Mouse (Mus musculus): ENCODE results near the gene Fam8a1. TPM values are rescaled to one million over a fixed set of nuclear protein-coding genes. Genes with fewer than 3 reads are reported as not detected.

Fam8a1 gene
- polyA plus RNA-seq, 1 experiment from 2014 or later = 7.9 TPM

DNA sequence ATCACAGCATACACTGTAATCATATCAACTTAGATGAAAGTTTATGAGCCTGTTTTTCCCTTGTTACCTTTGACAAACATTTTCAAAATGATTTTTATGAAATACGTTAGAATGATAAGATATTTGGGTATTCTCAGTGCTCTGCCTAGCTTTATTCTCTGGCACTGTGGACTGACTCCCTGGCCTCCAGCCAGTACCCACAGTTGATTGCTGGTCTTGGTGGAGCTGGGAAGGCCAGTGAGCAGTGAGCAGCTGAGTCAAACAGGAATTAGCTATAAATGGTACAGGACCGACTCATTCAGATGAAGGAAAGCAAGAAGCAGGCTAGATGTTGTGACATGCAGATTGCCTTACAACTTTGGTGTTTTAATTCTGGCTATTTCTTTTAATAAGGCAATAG lies 5.3 kb downstream of the Fam8a1 start:
- Histone ChIP-seq H3K4me2 (no peak overlapping the region), H3K9ac (no peak overlapping the region), H3K9me3 (ENCODE audit: low read depth, low read length) (no peaks in the 10 kb centered on the region), H3K4me3 (ENCODE audit: low read depth, low read length) (no peak overlapping the region), H3K27ac (ENCODE audit: low read depth) (no peak overlapping the region), H3K27me3 (ENCODE audit: insufficient read depth, low read length) (no peaks in the 10 kb centered on the region), H3K36me3 (ENCODE audit: insufficient read depth) (peaks cover 52% of the 10 kb centered on the region), H3K4me1 (ENCODE audit: insufficient read depth) (0 out of 2 replicates have a peak, but pooled peaks cover 3% of the 10 kb centered on the region)
- 85% methylated on average over 2 of the region's 2 CpGs for WGBS
- DNase-seq = no peak
- no peak for TF ChIP-seq CTCF (IDR thresholded peaks at IDR 0.05; ENCODE audit: low read depth)
- no peak for ATAC-seq (ENCODE audit: insufficient read depth)

DNA sequence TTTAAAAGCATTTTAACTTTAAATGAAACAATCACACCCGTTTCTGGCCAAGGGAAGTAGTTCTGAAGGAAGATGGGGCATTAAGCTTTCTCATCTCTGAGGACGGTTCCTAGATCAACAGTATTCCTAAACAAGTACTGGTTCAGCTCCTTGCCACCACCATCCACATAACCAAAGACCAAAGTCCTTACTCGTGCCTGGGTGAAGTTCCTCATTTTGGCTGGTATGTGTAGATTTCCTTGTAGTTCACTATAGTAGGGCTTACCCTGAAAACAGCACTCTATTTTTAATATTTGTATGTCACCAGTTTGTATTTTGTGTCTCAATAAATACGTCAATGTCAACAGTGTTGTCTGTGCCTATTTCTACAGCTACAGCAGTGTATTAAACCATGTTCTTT lies 8.4 kb downstream of the Fam8a1 start:
- Histone ChIP-seq H3K9me3 (ENCODE audit: low read depth, low read length) (no peaks in the 10 kb centered on the region), H3K9ac (no peak overlapping the region), H3K27me3 (ENCODE audit: insufficient read depth, low read length) (no peaks in the 10 kb centered on the region), H3K4me1 (ENCODE audit: insufficient read depth) (no peaks in the 10 kb centered on the region), H3K4me3 (ENCODE audit: low read depth, low read length) (no peak overlapping the region), H3K36me3 (ENCODE audit: insufficient read depth) (peaks cover 69% of the 10 kb centered on the region), H3K27ac (ENCODE audit: low read depth) (no peak overlapping the region), H3K4me2 (no peak overlapping the region)
- TF ChIP-seq CTCF (IDR thresholded peaks at IDR 0.05; ENCODE audit: low read depth) = no peak
- WGBS = 82% methylated on average over 4 of the region's 4 CpGs
- no peak for ATAC-seq (ENCODE audit: insufficient read depth)
- no peak for DNase-seq

DNA sequence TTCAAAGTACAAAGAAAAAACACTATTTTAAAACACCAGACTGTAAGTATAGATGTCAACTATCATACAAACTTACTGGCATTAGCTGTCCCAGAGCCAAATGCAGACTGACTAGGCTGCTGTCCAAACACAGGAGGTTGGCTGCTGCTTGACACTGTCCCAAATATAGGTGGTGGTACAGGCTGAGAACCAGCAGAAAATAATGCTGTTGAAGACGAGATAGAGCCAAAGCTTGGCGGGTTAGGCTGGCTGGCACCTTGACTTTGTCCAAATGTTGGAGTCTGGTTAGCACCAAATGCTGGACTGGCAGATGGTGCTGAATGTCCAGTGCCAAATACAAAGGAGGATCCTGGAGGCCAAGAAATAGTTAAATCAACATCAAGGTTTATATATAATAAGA lies 13.6 kb downstream of the Fam8a1 start:
- ATAC-seq (ENCODE audit: insufficient read depth) = no peak
- H3K36me3 ChIP-seq (ENCODE audit: insufficient read depth) = peaks cover 78% of the 10 kb centered on the region
- WGBS = 80% methylated on average over 2 of the region's 2 CpGs

DNA sequence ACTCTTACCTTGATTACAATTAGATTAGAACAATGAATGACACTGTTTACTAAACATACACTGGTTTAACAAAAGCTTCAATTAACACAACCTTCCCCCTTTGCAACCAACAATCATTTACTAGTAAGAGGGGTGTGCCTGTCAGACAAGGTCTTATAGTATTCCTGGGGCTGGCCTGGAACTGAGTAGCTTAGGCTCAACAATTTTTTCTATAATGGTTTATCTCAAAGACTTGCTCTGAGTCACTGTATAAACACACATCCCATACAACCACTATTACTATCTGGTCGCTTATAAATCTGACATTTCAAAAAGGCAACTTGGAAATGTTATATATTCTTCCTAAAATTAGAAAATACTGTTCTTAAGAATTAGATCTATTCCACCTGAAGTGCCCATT lies 14.0 kb downstream of the Fam8a1 start:
- H3K27ac ChIP-seq (ENCODE audit: low read depth) = no peak overlapping the region
- H3K9me3 ChIP-seq (ENCODE audit: low read depth, low read length) = no peaks in the 10 kb centered on the region
- H3K36me3 ChIP-seq (ENCODE audit: insufficient read depth) = peaks cover 80% of the 10 kb centered on the region
- no peak overlapping the region for H3K9ac ChIP-seq
- no peak for TF ChIP-seq CTCF (IDR thresholded peaks at IDR 0.05; ENCODE audit: low read depth)
- no peak overlapping the region for H3K4me2 ChIP-seq
- no peak overlapping the region for H3K4me3 ChIP-seq (ENCODE audit: low read depth, low read length)
- WGBS = 77% methylated on average over 1 of the region's 1 CpGs
- H3K4me1 ChIP-seq (ENCODE audit: insufficient read depth) = no peaks in the 10 kb centered on the region
- H3K27me3 ChIP-seq (ENCODE audit: insufficient read depth, low read length) = no peaks in the 10 kb centered on the region
- ATAC-seq (ENCODE audit: insufficient read depth) (no peak), DNase-seq (no peak)

More for the DNA sequence above, 13.6 kb downstream of the Fam8a1 start:
- Histone ChIP-seq H3K9me3 (ENCODE audit: low read depth, low read length) (no peaks in the 10 kb centered on the region), H3K27me3 (ENCODE audit: insufficient read depth, low read length) (no peaks in the 10 kb centered on the region), H3K4me2 (no peak overlapping the region), H3K4me1 (ENCODE audit: insufficient read depth) (no peaks in the 10 kb centered on the region), H3K9ac (no peak overlapping the region), H3K4me3 (ENCODE audit: low read depth, low read length) (no peak overlapping the region), H3K27ac (ENCODE audit: low read depth) (no peak overlapping the region)
- TF ChIP-seq CTCF (IDR thresholded peaks at IDR 0.05; ENCODE audit: low read depth) = no peak
- DNase-seq = no peak

DNA sequence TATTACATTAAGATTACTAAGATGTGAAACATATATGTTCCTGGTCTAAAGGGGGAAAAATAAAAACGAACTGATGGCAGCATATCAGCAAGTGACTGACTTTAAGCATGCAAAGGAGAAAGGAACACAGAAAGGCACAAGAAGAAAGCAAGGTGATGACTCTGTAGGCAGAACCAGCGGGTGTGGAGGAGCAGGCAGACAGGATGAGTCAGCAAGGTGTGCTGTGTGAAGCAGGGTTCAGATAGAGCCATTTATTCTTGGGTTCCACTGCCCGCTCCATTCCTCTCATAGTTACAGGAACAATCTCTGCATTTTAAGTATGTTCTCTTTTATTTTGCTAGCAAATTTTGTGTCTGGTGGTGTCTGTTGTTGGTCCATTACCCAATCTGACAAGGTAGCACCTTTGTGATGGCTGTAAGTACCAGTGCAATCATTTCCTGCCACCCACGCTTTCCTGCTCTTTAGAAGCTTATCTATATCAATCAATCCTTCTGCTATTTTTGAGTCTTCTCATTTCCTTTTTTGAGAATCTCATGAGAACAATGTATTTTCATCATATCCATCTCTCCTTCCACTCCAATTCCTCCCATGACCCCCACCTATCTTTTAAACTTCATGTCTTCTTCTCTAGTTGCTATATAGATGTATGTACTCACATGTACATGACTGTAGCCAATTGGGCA lies 21.4 kb downstream of the Fam8a1 start:
- ATAC-seq (ENCODE audit: insufficient read depth) (no peak), DNase-seq (no peak)
- no peaks in the 10 kb centered on the region for H3K4me1 ChIP-seq (ENCODE audit: insufficient read depth)
- 83% methylated on average over 4 of the region's 4 CpGs for WGBS
- H3K9me3 ChIP-seq (ENCODE audit: low read depth, low read length) = no peaks in the 10 kb centered on the region
- H3K36me3 ChIP-seq (ENCODE audit: insufficient read depth) = peaks cover 78% of the 10 kb centered on the region
- no peak overlapping the region for H3K9ac ChIP-seq
- H3K4me2 ChIP-seq = no peak overlapping the region
- no peak overlapping the region for H3K4me3 ChIP-seq (ENCODE audit: low read depth, low read length)
- no peaks in the 10 kb centered on the region for H3K27me3 ChIP-seq (ENCODE audit: insufficient read depth, low read length)
- no peak overlapping the region for H3K27ac ChIP-seq (ENCODE audit: low read depth)
- TF ChIP-seq CTCF (IDR thresholded peaks at IDR 0.05; ENCODE audit: low read depth) = no peak

DNA sequence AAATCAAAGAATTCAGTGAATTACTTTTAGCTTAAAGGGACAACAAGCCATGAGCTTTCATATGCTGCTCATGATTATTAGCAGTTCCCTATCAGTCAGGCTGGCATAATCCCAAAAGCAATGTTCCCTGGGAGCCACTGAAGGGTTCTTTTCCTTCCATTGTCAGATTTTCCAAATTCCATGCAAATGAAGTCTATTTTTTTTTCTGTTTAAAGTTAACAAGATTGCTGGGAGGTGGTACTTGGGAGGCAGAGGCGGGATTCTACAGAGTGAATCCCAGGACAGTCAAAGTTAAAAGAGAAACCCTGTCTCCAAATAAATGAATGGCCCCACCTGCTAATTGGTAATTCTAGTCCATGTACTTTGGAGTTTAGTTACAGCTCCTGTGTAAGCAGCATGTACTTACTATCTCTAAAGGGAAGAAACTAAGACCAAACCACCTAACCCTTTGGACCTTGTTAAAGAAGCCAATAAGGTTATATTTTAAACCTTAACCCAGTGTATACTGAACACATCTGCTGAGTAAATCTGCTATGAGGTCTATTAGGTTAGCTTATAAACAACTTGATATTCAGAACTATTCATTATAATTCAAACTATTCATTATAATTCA lies 26.1 kb downstream of the Fam8a1 start:
- H3K9ac ChIP-seq = no peak overlapping the region
- H3K27me3 ChIP-seq (ENCODE audit: insufficient read depth, low read length) = no peaks in the 10 kb centered on the region
- H3K4me3 ChIP-seq (ENCODE audit: low read depth, low read length) = no peak overlapping the region
- DNase-seq (no peak), ATAC-seq (ENCODE audit: insufficient read depth) (no peak)
- 86% methylated on average over 1 of the region's 1 CpGs for WGBS
- TF ChIP-seq CTCF (IDR thresholded peaks at IDR 0.05; ENCODE audit: low read depth) = no peak
- H3K27ac ChIP-seq (ENCODE audit: low read depth) = no peak overlapping the region
- no peaks in the 10 kb centered on the region for H3K9me3 ChIP-seq (ENCODE audit: low read depth, low read length)
- H3K36me3 ChIP-seq (ENCODE audit: insufficient read depth) = peaks cover 58% of the 10 kb centered on the region
- no peak overlapping the region for H3K4me2 ChIP-seq
- no peaks in the 10 kb centered on the region for H3K4me1 ChIP-seq (ENCODE audit: insufficient read depth)

- Histone ChIP-seq H3K4me2 (no peak overlapping the region), H3K27ac (ENCODE audit: low read depth) (no peak overlapping the region), H3K9me3 (ENCODE audit: low read depth, low read length) (no peaks in the 10 kb centered on the region), H3K36me3 (ENCODE audit: insufficient read depth) (peaks cover 52% of the 10 kb centered on the region), H3K9ac (no peak overlapping the region), H3K4me3 (ENCODE audit: low read depth, low read length) (no peak overlapping the region), H3K4me1 (ENCODE audit: insufficient read depth) (no peaks in the 10 kb centered on the region), H3K27me3 (ENCODE audit: insufficient read depth, low read length) (no peaks in the 10 kb centered on the region)
- TF ChIP-seq CTCF (IDR thresholded peaks at IDR 0.05; ENCODE audit: low read depth) = no peak
- no peak for ATAC-seq (ENCODE audit: insufficient read depth)
- DNase-seq = no peak
- WGBS = 84% methylated on average over 1 of the region's 1 CpGs
Observed at GRCm38 (mm10) chr13:46695932-46696331, 26.6 kb downstream of the Fam8a1 start.

All from lung, embryonic 14.5 days (tissue).